Mouse (Mus musculus) frontal cortex, postnatal 14 days (tissue): ENCODE results near the gene Nab1.

ENCODE experiments used
- DNase-seq, 2 experiments: peaks; one replicate each; pipeline ENCODE4 v3.0.0; 2022; ENCODE audit warnings: low spot score in 2 of 2

Gene Nab1

DNA sequence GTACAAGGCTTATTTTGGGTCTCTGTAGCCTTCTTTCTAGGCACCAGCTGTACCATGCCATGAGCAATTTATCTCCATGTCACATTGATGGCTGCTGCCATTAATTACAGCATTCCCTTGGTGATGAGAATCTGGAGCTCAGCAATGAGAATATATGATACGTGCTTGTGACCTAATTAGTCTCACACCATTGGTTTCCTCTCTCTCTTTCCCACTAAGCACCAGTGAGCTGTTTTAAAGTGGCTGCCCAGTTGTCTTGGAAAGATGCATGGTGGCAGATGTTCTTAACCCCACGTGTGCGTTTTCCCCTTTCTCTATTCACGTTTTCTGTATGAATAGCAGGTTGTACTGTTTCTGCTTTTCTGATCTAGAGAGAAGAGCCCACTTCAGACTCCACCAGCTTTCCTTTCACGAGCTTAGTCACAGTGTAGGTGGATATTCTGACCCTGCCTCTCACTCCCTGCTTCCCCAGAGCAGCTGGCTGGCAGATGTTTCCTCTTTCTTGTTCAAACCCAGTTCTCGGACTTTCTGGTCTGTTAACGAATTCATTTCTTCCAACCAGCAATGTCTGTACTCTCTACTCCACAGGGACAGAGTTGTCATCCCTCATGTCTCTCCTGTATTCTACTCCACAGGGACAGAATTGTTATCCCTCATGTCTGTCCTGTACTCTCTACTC lies 29.5 kb downstream of the Nab1 start:
- no peak for DNase-seq

- no peak for DNase-seq
These were observed 30.2 kb downstream of the Nab1 start for GRCm38 (mm10) chr1:52470326-52470725.

GRCm38 (mm10) chr1:52466518-52467120 lies 33.9 kb downstream of the Nab1 start:
- no peak for DNase-seq

GRCm38 (mm10) chr1:52465830-52466229 lies 34.6 kb downstream of the Nab1 start:
- no peak for DNase-seq

DNA sequence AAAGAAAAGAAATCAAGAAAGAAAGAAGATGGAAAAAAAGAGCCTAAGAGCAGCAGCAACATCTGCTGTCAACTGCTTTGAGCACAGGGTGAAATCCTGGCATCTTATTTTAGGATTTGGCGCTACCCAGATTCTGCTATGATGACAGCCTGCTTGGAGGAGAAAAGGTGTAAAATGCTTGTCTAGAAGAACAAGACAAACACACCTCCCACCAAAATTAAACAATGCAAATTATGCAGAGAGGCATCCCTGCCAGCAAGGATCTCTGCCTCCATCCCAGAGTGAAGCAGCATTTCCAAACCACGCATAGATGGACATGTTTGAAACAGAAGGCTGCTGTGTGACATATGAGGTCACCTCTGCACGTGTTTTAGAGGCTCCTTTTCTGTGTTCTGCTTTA lies 35.2 kb downstream of the Nab1 start:
- DNase-seq: peak in 1 of 2 experiments; percentile 32

GRCm38 (mm10) chr1:52463305-52463704 lies 37.2 kb downstream of the Nab1 start:
- DNase-seq: no peak

DNA sequence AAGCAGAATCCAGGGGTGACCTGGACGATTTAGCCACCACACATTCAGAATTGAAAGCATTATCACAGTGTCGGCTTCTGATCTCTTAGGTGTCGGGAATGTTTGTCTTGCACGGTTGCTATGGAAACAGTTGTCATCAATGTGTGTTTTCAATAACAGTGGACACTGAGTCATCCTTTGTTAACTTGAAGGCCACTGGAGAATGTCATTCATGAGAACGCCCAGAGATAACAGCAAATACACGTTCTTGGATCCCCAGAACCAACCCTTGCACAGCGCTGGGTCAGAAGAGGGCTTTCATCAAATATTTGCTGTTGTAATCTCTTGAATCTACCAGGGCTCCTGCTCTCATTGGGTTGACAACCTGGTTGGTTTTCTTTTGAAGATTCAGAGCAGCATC lies 43.9 kb downstream of the Nab1 start:
- no peak for DNase-seq

DNA sequence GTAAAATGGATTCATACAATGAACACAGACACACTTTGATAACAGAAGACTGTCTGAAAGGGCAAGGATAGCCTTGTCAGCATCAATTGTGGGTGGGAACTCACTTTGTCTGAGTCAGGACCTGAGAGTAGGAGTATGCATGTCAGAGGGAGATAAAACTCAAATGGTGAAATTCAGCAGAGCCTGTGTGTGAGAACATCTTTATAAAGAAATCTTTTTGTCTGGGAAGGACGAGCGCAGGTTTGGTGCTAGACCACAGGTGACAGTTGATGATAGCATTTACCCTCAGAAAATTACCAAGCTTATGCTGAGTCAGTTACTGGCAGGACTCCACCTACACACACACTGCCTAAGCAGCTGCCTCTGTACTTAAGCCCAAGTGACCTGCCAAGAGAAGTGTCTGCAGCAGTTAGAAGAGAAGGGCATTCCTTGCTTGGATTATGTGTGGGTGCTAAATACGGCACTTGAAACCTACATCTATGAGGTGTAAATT lies 45.9 kb downstream of the Nab1 start:
- DNase-seq: no peak

DNA sequence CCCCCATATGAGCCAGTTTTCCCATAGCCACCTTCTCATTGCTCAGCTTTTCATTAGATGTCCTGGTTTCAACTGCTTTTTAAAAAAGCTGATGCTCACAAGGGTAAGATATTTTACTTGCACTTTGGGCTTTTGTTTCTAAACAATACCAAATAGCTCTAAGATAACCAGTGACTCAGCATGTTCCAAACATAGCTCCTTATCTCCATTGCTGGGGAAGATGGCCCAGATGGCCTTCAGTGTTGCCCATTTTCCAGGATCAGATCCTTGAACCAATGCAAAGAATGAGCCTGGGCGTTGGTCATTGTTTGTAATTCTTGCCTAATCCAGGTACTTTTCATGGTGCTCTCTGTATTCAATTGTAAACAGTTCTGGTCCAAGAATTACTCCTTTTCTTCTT lies 49.1 kb downstream of the Nab1 start:
- DNase-seq: no peak

GRCm38 (mm10) chr1:52435856-52436255 lies 64.6 kb downstream of the Nab1 start:
- DNase-seq: no peak

- no peak for DNase-seq
These were observed 66.4 kb downstream of the Nab1 start for GRCm38 (mm10) chr1:52434085-52434484.

- DNase-seq: no peak
These were observed 68.7 kb downstream of the Nab1 start for GRCm38 (mm10) chr1:52431806-52432205.

- DNase-seq: no peak
These were observed 69.9 kb downstream of the Nab1 start for GRCm38 (mm10) chr1:52430606-52431005.

GRCm38 (mm10) chr1:52430116-52430515 lies 70.4 kb downstream of the Nab1 start:
- DNase-seq: no peak

DNA sequence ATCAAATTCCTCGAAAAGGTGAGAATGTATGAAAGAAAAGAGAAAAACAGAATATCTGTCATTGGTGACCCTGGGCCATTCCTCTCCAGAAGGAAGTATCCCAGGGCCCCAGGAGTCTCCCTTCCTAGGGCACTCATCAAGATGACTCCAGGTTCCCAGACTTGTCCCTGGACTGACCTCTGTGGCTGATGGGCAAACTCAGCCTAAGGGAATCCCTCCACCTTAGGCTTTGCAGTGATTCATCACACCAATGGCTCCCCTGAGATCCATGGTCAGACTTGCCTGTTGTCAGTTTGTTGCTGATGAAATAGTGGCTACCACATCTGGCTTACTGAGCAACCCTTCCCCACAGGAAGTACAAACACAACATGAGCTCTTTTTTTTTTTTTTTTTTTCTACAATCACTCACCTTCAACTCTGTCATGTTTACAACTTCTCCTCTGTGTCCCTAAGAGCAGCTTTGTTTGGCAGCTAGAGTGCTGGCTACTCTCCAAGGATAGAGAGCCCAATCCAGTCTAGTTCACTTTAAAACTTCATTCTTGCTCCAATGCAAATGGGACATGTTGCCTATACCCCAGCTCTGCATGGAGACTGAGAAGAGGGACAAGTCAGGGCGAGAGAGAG lies 72.5 kb downstream of the Nab1 start:
- DNase-seq: no peak

GRCm38 (mm10) chr1:52423846-52424245 lies 76.6 kb downstream of the Nab1 start:
- no peak for DNase-seq

DNA sequence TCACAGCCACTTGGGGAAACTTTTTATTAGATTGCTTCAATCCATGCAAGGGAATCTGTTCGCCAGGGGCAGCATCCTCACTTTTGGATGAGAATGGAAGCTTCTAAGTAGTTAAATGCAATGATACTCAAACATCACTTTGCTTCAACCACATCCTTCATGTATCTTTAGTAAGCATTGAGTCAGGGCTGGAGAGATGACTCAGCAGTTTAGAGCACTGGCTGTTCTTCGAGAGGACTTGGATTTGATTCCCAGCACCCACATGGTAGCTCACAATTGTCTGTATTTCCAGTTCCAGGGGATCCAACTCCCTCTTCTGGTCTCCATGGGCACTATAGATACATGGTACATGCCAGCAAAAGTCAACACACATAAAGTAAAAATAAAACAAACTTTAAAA lies 77.4 kb downstream of the Nab1 start:
- no peak for DNase-seq

- DNase-seq: no peak
These were observed 78.3 kb downstream of the Nab1 start for GRCm38 (mm10) chr1:52422137-52422536.

- DNase-seq: no peak
These were observed 78.9 kb downstream of the Nab1 start for GRCm38 (mm10) chr1:52421623-52422022.

GRCm38 (mm10) chr1:52419088-52419819 lies 81.2 kb downstream of the Nab1 start:
- no peak for DNase-seq
